Mouse (Mus musculus) midbrain, embryonic 14.5 days (tissue): ENCODE results near the gene Gm8369. TPM values are rescaled to one million over a fixed set of nuclear protein-coding genes. Genes with fewer than 3 reads are reported as not detected.
"Not testable (repeated sequence)": the region's sequence is repeated elsewhere in the genome, so short reads cannot be mapped to it uniquely, and the experiment has no call there.

ENCODE experiments used
- ATAC-seq: fragments of 200-750 bp; cut with Nextera tagmentation; 2 replicates; pipeline ENCODE4 v1.8.0; 2017; ENCODE audit warnings: moderate number of reproducible peaks, moderate library complexity; ENCODE audit not compliant: low FRiP score, low TSS enrichment
- DNase-seq: peaks from one replicate; pipeline ENCODE4 v3.0.0-alpha.2; 2015
- H3K27ac ChIP-seq: fragments of 300-500 bp; sonication (generic); replicated peaks from 2 replicates; pipeline ENCODE4 v1.5.1; 2014; ENCODE audit warnings: mild to moderate bottlenecking, low read depth, low read length, moderate library complexity
- H3K27me3 ChIP-seq: fragments of 300-500 bp; sonication (generic); 2 replicates; pipeline ENCODE4 v1.6.1; 2014; ENCODE audit warnings: low read length, control low read depth, mixed read lengths; ENCODE audit not compliant: control insufficient read depth, insufficient read depth
- H3K36me3 ChIP-seq: fragments of 300-500 bp; sonication (generic); 2 replicates; pipeline ENCODE4 v1.6.1; 2014; ENCODE audit warnings: low read length, control low read depth; ENCODE audit not compliant: control insufficient read depth, insufficient read depth
- H3K4me1 ChIP-seq: fragments of 300-500 bp; sonication (generic); 2 replicates; pipeline ENCODE4 v1.6.1; 2014; ENCODE audit warnings: mild to moderate bottlenecking, antibody characterized with exemption, low read length, control low read depth; ENCODE audit not compliant: control insufficient read depth, insufficient read depth
- H3K4me2 ChIP-seq: fragments of 300-500 bp; sonication (generic); 2 replicates; pipeline ENCODE4 v1.6.1; 2014; ENCODE audit warnings: mild to moderate bottlenecking, low read length, moderate library complexity
- H3K4me3 ChIP-seq: fragments of 300-500 bp; sonication (generic); replicated peaks from 2 replicates; pipeline ENCODE4 v1.5.1; 2014; ENCODE audit warnings: low read depth, low read length
- H3K9ac ChIP-seq: fragments of 300-500 bp; sonication (generic); replicated peaks from 2 replicates; pipeline ENCODE4 v1.6.1; 2014; ENCODE audit warnings: mild to moderate bottlenecking, low read length, moderate library complexity
- H3K9me3 ChIP-seq: fragments of 300-500 bp; sonication (generic); 2 replicates; pipeline ENCODE4 v1.6.1; 2016; ENCODE audit warnings: low read length, control low read depth, mixed read lengths; ENCODE audit not compliant: control insufficient read depth
- WGBS: fragments of 180-500 bp; shearing (Covaris S2); extraction: QIAGEN DNeasy Blood & Tissue Kit; methylation state at CpG from one replicate; pipeline ENCODE4 v1.1.7; 2014; 5-methylcytosine and 5-hydroxymethylcytosine counted together
- polyA plus RNA-seq: library from polyadenylated mRNA; unstranded; fragments of >200 nt; fragmentation: Nextera tagmentation; extraction: Ambion mirVana; gene quantifications from 2 replicates; pipeline ENCODE4 v1.2.1, GENCODE M21; 2014

Gene Gm8369
- polyA plus RNA-seq, 1 experiment from 2014 or later: not detected

- DNase-seq (no peak), ATAC-seq (no peak)
- no peak overlapping the region for H3K4me2 ChIP-seq
- H3K27ac ChIP-seq: no peak overlapping the region
- H3K4me1 ChIP-seq: no peaks in the 10 kb centered on the region
- no peak overlapping the region for H3K4me3 ChIP-seq
- H3K9me3 ChIP-seq: no peaks in the 10 kb centered on the region
- H3K27me3 ChIP-seq: no peaks in the 10 kb centered on the region
- 93% methylated on average over 5 of the region's 5 CpGs for WGBS
- no peak overlapping the region for H3K9ac ChIP-seq
- H3K36me3 ChIP-seq: no peaks in the 10 kb centered on the region
Observed at GRCm38 (mm10) chr19:11554726-11555125, 69.0 kb downstream of the Gm8369 start.

GRCm38 (mm10) chr19:11559560-11559959, 73.8 kb downstream of the Gm8369 start:
- not testable (repeated sequence) for DNase-seq, H3K27me3 ChIP-seq, H3K4me3 ChIP-seq, H3K4me1 ChIP-seq, H3K9ac ChIP-seq, H3K4me2 ChIP-seq, H3K36me3 ChIP-seq, H3K27ac ChIP-seq, ATAC-seq, H3K9me3 ChIP-seq

Other genes starting within 250 kb of the Gm8369 start
- not detected in 2 replicates for gene Ms4a1, start 219.7 kb upstream of the Gm8369 start, polyA plus RNA-seq
- not detected in 2 replicates for gene Ms4a5, start 202.1 kb upstream of the Gm8369 start, polyA plus RNA-seq
- gene Ms4a14, start 171.5 kb upstream of the Gm8369 start, polyA plus RNA-seq: not detected in 2 replicates
- gene Ms4a7, start 149.8 kb upstream of the Gm8369 start, polyA plus RNA-seq: 2.6 TPM in 1 of 2 replicates, not detected in the other
- 1.6 TPM in 1 of 2 replicates, not detected in the other for gene Ms4a4a, start 110.4 kb upstream of the Gm8369 start, polyA plus RNA-seq
- gene Ms4a4c, start 81.2 kb upstream of the Gm8369 start, polyA plus RNA-seq: 2.7 TPM in 1 of 2 replicates, not detected in the other
- not detected in 2 replicates for gene Ms4a4b, start 42.4 kb upstream of the Gm8369 start, polyA plus RNA-seq
- 0.43 and 4.4 TPM in 2 replicates for gene Ms4a6c, start 16.6 kb upstream of the Gm8369 start, polyA plus RNA-seq
- 0.08 and 3.4 TPM in 2 replicates for gene Ms4a6b, start 30.6 kb downstream of the Gm8369 start, polyA plus RNA-seq
- gene Ms4a4d, start 50.9 kb downstream of the Gm8369 start, polyA plus RNA-seq: not detected in 2 replicates
- 0.66 and 4.0 TPM in 2 replicates for gene Ms4a6d, start 118.9 kb downstream of the Gm8369 start, polyA plus RNA-seq
- gene Ms4a2, start 137.8 kb downstream of the Gm8369 start, polyA plus RNA-seq: 0.32 TPM in 1 of 2 replicates, not detected in the other
- gene Ms4a3, start 154.9 kb downstream of the Gm8369 start, polyA plus RNA-seq: not detected in 2 replicates
- gene Oosp2, start 174.6 kb downstream of the Gm8369 start, polyA plus RNA-seq: not detected in 2 replicates
- not detected in 2 replicates for gene Oosp1, start 205.2 kb downstream of the Gm8369 start, polyA plus RNA-seq
- gene Oosp3, start 211.1 kb downstream of the Gm8369 start, polyA plus RNA-seq: not detected in 2 replicates